Mouse (Mus musculus) hindbrain, embryonic 15.5 days (tissue): ENCODE results near the gene Ptprd. TPM values are rescaled to one million over a fixed set of nuclear protein-coding genes. Genes with fewer than 3 reads are reported as not detected.

Experiments used
- ATAC-seq: fragments of 200-750 bp; cut with Nextera tagmentation; 2 replicates; pipeline ENCODE4 v1.8.0; 2017; ENCODE audit warnings: low read depth, moderate number of reproducible peaks, moderate TSS enrichment; ENCODE audit not compliant: low FRiP score
- H3K27ac ChIP-seq: fragments of 300-500 bp; sonication (generic); replicated peaks from 2 replicates; pipeline ENCODE4 v1.5.1; 2015; ENCODE audit warnings: mild to moderate bottlenecking, inconsistent platforms
- H3K27me3 ChIP-seq: fragments of 300-500 bp; sonication (generic); 2 replicates; pipeline ENCODE4 v1.6.1; 2015; ENCODE audit warnings: control low read depth, inconsistent platforms
- H3K36me3 ChIP-seq: fragments of 300-500 bp; sonication (generic); 2 replicates; pipeline ENCODE4 v1.6.1; 2015; ENCODE audit warnings: control low read depth, inconsistent platforms
- H3K4me1 ChIP-seq: fragments of 300-500 bp; sonication (generic); replicated peaks from 2 replicates; pipeline ENCODE4 v1.6.1; 2015; ENCODE audit warnings: control low read depth, inconsistent platforms
- H3K4me2 ChIP-seq: fragments of 300-500 bp; sonication (generic); 2 replicates; pipeline ENCODE4 v1.6.1; 2015; ENCODE audit warnings: moderate library complexity, mild to moderate bottlenecking, inconsistent platforms
- H3K4me3 ChIP-seq: fragments of 300-500 bp; sonication (generic); 2 replicates; pipeline ENCODE4 v1.5.1; 2015; ENCODE audit warnings: mild to moderate bottlenecking, inconsistent platforms
- H3K9ac ChIP-seq: fragments of 300-500 bp; sonication (generic); 2 replicates; pipeline ENCODE4 v1.6.1; 2015; ENCODE audit warnings: inconsistent platforms
- H3K9me3 ChIP-seq: fragments of 300-500 bp; sonication (generic); 2 replicates; pipeline ENCODE4 v1.6.1; 2016; ENCODE audit warnings: control low read depth, inconsistent platforms
- WGBS: fragments of 180-500 bp; shearing (Covaris S2); methylation state at CpG from one replicate; pipeline ENCODE4 v1.1.7; 2015; 5-methylcytosine and 5-hydroxymethylcytosine counted together
- polyA plus RNA-seq: library from polyadenylated mRNA; unstranded; fragments of >200 nt; fragmentation: Nextera tagmentation; extraction: Ambion mirVana; gene quantifications from 2 replicates; pipeline ENCODE4 v1.2.1, GENCODE M21; 2015

The Ptprd gene
- polyA plus RNA-seq, 1 experiment from 2014 or later: 78.2 TPM

DNA sequence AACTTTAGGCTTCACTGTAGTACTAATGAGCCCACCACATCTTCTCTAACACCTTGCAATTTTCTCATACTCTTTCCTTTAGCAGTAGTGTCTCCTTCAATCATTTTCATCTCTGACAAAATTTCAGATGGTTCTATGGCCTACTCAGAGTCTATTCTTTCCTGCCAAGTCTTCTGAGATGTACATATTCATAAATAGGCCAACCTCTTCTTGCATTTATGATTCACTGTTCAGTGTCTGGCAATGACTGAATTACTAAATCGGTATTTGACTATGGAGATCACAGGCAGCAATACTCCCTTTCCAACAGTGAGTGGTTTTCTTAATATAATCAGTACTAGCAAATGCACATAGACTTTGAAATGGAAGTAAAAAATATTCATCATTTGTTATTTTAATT is 928.3 kb downstream of the Ptprd start:
- Histone ChIP-seq H3K4me2 (no peak overlapping the region), H3K27ac (no peak overlapping the region), H3K4me3 (no peak overlapping the region), H3K36me3 (no peaks in the 10 kb centered on the region), H3K4me1 (no peaks in the 10 kb centered on the region), H3K9me3 (no peaks in the 10 kb centered on the region), H3K27me3 (no peaks in the 10 kb centered on the region), H3K9ac (no peak overlapping the region)
- 90% methylated on average over 1 of the region's 1 CpGs for WGBS
- ATAC-seq: no peak

- H3K9ac ChIP-seq: no peak overlapping the region
- H3K27me3 ChIP-seq: no peaks in the 10 kb centered on the region
- no peak overlapping the region for H3K4me3 ChIP-seq
- no peaks in the 10 kb centered on the region for H3K36me3 ChIP-seq
- 46% methylated on average over 4 of the region's 4 CpGs for WGBS
- no peak overlapping the region for H3K4me2 ChIP-seq
- no peaks in the 10 kb centered on the region for H3K4me1 ChIP-seq
- no peak for ATAC-seq
- H3K27ac ChIP-seq: no peak overlapping the region
- H3K9me3 ChIP-seq: no peaks in the 10 kb centered on the region
Observed at GRCm38 (mm10) chr4:77277913-77278312, 933.8 kb downstream of the Ptprd start.

- 0 out of 2 replicates have a peak, but pooled peaks have one; percentile 23 for ATAC-seq
Observed at GRCm38 (mm10) chr4:77259972-77260290, 951.8 kb downstream of the Ptprd start.

GRCm38 (mm10) chr4:77259250-77259971 is 952.4 kb downstream of the Ptprd start:
- H3K36me3 ChIP-seq: no peaks in the 10 kb centered on the region
- 46% methylated on average over 8 of the region's 8 CpGs for WGBS

More at GRCm38 (mm10) chr4:77259972-77260290, 951.8 kb downstream of the Ptprd start:
- no peak overlapping the region for H3K4me2 ChIP-seq
- WGBS: 64% methylated on average over 1 of the region's 1 CpGs
- H3K9me3 ChIP-seq: no peaks in the 10 kb centered on the region
- H3K36me3 ChIP-seq: no peaks in the 10 kb centered on the region
- no peak overlapping the region for H3K27ac ChIP-seq
- H3K27me3 ChIP-seq: no peaks in the 10 kb centered on the region
- H3K4me1 ChIP-seq: 0 out of 2 replicates have a peak, but pooled peaks cover 4% of the 10 kb centered on the region
- no peak overlapping the region for H3K4me3 ChIP-seq
- no peak overlapping the region for H3K9ac ChIP-seq

DNA sequence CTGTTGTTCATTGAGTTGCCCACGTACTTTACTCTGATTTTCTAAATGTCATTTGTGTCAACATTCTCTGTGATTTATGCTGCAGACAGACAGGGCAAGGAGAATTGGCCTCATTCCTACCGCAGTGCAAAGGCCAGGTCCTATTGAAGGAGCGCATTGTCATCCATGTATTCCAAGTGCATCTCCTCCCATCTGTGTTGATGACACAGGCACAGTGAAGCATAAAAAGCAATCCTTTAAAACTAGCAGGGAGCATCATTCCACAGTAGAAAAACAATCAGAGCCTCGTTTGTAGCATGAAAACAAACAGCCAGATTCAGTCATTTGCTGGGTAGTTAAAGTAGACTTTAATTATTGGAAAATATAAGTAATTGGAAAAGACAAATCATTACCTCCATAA is 960.6 kb downstream of the Ptprd start:
- no peaks in the 10 kb centered on the region for H3K4me1 ChIP-seq
- no peak for ATAC-seq
- 46% methylated on average over 4 of the region's 4 CpGs for WGBS
- H3K9me3 ChIP-seq: no peaks in the 10 kb centered on the region
- no peak overlapping the region for H3K4me2 ChIP-seq
- H3K9ac ChIP-seq: no peak overlapping the region
- no peak overlapping the region for H3K4me3 ChIP-seq
- no peaks in the 10 kb centered on the region for H3K36me3 ChIP-seq
- no peaks in the 10 kb centered on the region for H3K27me3 ChIP-seq
- no peak overlapping the region for H3K27ac ChIP-seq

More at GRCm38 (mm10) chr4:77259250-77259971, 952.4 kb downstream of the Ptprd start:
- Histone ChIP-seq H3K4me2 (no peak overlapping the region), H3K9me3 (no peaks in the 10 kb centered on the region), H3K27me3 (no peaks in the 10 kb centered on the region), H3K9ac (no peak overlapping the region), H3K4me3 (no peak overlapping the region), H3K4me1 (0 out of 2 replicates have a peak, but pooled peaks cover 4% of the 10 kb centered on the region), H3K27ac (no peak overlapping the region)
- peak; percentile 66 for ATAC-seq

DNA sequence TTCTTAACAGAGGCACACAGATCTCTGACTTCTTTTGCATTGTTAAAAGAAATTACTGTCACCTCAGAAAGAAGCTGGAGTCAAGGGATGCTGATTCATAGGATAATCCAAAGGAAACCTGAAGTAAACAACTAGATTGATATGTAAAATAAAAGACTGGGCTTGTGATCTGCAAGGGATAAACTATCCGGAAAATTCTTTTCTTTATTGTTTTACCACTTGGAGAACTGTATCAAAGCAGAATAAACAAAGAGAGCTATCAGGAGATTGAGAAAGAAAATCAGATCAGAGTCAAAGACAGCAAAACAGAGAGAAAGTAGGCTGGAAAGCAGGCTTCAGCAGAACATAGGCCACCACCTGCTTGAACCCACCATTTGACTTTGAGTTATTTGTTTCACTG is 962.0 kb downstream of the Ptprd start:
- H3K4me2 ChIP-seq: no peak overlapping the region
- no peaks in the 10 kb centered on the region for H3K9me3 ChIP-seq
- no peak overlapping the region for H3K9ac ChIP-seq
- H3K4me3 ChIP-seq: no peak overlapping the region
- H3K4me1 ChIP-seq: no peaks in the 10 kb centered on the region
- H3K27ac ChIP-seq: no peak overlapping the region
- no peaks in the 10 kb centered on the region for H3K27me3 ChIP-seq
- 36% methylated on average over 1 of the region's 1 CpGs for WGBS
- ATAC-seq: no peak
- no peaks in the 10 kb centered on the region for H3K36me3 ChIP-seq

- no peaks in the 10 kb centered on the region for H3K27me3 ChIP-seq
- H3K9me3 ChIP-seq: no peaks in the 10 kb centered on the region
- H3K27ac ChIP-seq: no peak overlapping the region
- 90% methylated on average over 1 of the region's 1 CpGs for WGBS
- H3K4me3 ChIP-seq: no peak overlapping the region
- H3K4me2 ChIP-seq: no peak overlapping the region
- no peak for ATAC-seq
- no peaks in the 10 kb centered on the region for H3K4me1 ChIP-seq
- H3K36me3 ChIP-seq: no peaks in the 10 kb centered on the region
- no peak overlapping the region for H3K9ac ChIP-seq
Observed at GRCm38 (mm10) chr4:77248918-77249317, 962.8 kb downstream of the Ptprd start.

DNA sequence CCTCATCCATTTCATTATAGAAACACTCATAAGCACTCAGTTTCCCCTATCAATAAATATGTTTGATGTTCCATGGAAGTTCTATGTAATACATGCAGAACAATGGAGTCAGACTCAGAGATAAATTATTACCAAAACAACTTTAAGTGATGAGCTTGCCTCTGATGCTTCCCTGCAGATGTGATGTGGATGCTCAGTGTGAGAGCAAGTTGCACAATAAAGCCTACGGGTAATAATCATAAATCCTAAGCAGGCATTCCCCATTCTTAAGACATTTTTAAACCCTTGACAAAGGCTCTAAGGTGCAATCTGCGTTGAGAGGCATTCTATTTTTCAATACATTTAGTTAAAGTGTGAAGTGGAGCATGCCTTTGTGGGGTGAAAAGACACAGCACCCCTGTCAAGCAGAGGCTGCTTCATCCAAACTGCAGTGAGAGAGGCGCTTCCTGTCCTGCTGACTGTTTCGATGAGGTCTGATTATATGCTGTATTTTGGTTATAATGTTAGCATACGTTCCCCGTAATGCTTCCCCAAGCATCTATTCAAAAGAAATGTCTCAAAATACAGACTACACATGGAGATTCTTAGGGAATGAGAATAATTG is 969.8 kb downstream of the Ptprd start:
- Histone ChIP-seq H3K36me3 (no peaks in the 10 kb centered on the region), H3K4me2 (no peak overlapping the region), H3K9ac (no peak overlapping the region), H3K27me3 (no peaks in the 10 kb centered on the region), H3K9me3 (no peaks in the 10 kb centered on the region), H3K4me3 (no peak overlapping the region), H3K27ac (no peak overlapping the region), H3K4me1 (no peaks in the 10 kb centered on the region)
- ATAC-seq: no peak
- 56% methylated on average over 6 of the region's 6 CpGs for WGBS

DNA sequence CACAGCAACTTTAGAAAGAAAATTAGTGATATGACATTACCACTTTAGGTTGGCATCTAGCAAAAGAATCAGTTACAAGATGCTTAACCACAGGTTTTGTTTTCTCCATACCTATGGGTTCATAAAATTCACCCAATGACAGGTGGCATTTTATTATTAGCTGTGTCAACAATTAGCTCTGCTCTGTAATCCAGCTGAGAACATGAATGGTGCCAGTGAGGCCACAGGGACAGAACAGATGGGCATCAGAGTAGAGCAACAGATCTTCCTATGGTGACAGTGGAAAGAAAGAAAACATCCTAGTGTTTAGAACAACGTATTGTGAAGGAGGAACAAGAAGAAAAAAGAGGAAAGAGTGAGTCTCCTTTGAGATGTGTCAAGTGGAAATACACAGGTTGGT is 973.6 kb downstream of the Ptprd start:
- WGBS: 55% methylated on average over 1 of the region's 1 CpGs
- Histone ChIP-seq H3K27me3 (no peaks in the 10 kb centered on the region), H3K9ac (no peak overlapping the region), H3K4me2 (no peak overlapping the region), H3K27ac (no peak overlapping the region), H3K36me3 (no peaks in the 10 kb centered on the region), H3K4me3 (no peak overlapping the region), H3K9me3 (no peaks in the 10 kb centered on the region), H3K4me1 (no peaks in the 10 kb centered on the region)
- no peak for ATAC-seq

GRCm38 (mm10) chr4:77233243-77233642 is 978.5 kb downstream of the Ptprd start:
- H3K4me2 ChIP-seq: no peak overlapping the region

GRCm38 (mm10) chr4:77168866-77169265 is 1042.9 kb downstream of the Ptprd start:
- ATAC-seq: no peak
- H3K27me3 ChIP-seq: no peaks in the 10 kb centered on the region
- 84% methylated on average over 8 of the region's 8 CpGs for WGBS
- H3K4me1 ChIP-seq: no peaks in the 10 kb centered on the region
- H3K9ac ChIP-seq: no peak overlapping the region
- H3K4me2 ChIP-seq: no peak overlapping the region
- no peaks in the 10 kb centered on the region for H3K9me3 ChIP-seq
- H3K4me3 ChIP-seq: no peak overlapping the region
- no peak overlapping the region for H3K27ac ChIP-seq
- no peaks in the 10 kb centered on the region for H3K36me3 ChIP-seq

More at GRCm38 (mm10) chr4:77233243-77233642, 978.5 kb downstream of the Ptprd start:
- no peaks in the 10 kb centered on the region for H3K27me3 ChIP-seq
- H3K36me3 ChIP-seq: no peaks in the 10 kb centered on the region
- no peak overlapping the region for H3K4me3 ChIP-seq
- no peak overlapping the region for H3K9ac ChIP-seq
- no peaks in the 10 kb centered on the region for H3K4me1 ChIP-seq
- H3K9me3 ChIP-seq: no peaks in the 10 kb centered on the region
- no peak for ATAC-seq
- H3K27ac ChIP-seq: no peak overlapping the region
- WGBS: 81% methylated on average over 2 of the region's 2 CpGs

GRCm38 (mm10) chr4:77157601-77158000 is 1054.2 kb downstream of the Ptprd start:
- 92% methylated on average over 3 of the region's 3 CpGs for WGBS

More at GRCm38 (mm10) chr4:77157601-77158000, 1054.2 kb downstream of the Ptprd start:
- H3K9me3 ChIP-seq: no peaks in the 10 kb centered on the region
- ATAC-seq: no peak
- H3K36me3 ChIP-seq: no peaks in the 10 kb centered on the region
- no peak overlapping the region for H3K27ac ChIP-seq
- no peak overlapping the region for H3K4me2 ChIP-seq
- H3K27me3 ChIP-seq: no peaks in the 10 kb centered on the region
- H3K4me3 ChIP-seq: no peak overlapping the region
- no peak overlapping the region for H3K9ac ChIP-seq
- H3K4me1 ChIP-seq: no peaks in the 10 kb centered on the region
